Mouse (Mus musculus) cerebellum, adult 11 months (tissue): Measurements from ENCODE around the gene Trabd2b.
A peak's percentile ranks its signal among the peaks of the same experiment; 100 is the strongest.

Source experiments
- DNase-seq: peaks from one replicate; pipeline ENCODE4 v3.0.0; 2022

Gene Trabd2b

GRCm38 (mm10) chr4:114401993-114402731 lies 4.4 kb upstream of the Trabd2b start:
- DNase-seq = no peak

- DNase-seq = peak; percentile 51
Measured at GRCm38 (mm10) chr4:114405682-114406354, 706 bp upstream of the Trabd2b start.

GRCm38 (mm10) chr4:114407516-114407915 lies 992 bp downstream of the Trabd2b start:
- no peak for DNase-seq

GRCm38 (mm10) chr4:114408298-114408697 lies 1.8 kb downstream of the Trabd2b start:
- no peak for DNase-seq

GRCm38 (mm10) chr4:114408890-114409480 lies 2.5 kb downstream of the Trabd2b start:
- no peak for DNase-seq

- DNase-seq = no peak
Measured at GRCm38 (mm10) chr4:114409511-114409910, 3.0 kb downstream of the Trabd2b start.

GRCm38 (mm10) chr4:114410026-114410425 lies 3.5 kb downstream of the Trabd2b start:
- no peak for DNase-seq

- DNase-seq = no peak
Measured at GRCm38 (mm10) chr4:114410443-114410842, 3.9 kb downstream of the Trabd2b start.

DNA sequence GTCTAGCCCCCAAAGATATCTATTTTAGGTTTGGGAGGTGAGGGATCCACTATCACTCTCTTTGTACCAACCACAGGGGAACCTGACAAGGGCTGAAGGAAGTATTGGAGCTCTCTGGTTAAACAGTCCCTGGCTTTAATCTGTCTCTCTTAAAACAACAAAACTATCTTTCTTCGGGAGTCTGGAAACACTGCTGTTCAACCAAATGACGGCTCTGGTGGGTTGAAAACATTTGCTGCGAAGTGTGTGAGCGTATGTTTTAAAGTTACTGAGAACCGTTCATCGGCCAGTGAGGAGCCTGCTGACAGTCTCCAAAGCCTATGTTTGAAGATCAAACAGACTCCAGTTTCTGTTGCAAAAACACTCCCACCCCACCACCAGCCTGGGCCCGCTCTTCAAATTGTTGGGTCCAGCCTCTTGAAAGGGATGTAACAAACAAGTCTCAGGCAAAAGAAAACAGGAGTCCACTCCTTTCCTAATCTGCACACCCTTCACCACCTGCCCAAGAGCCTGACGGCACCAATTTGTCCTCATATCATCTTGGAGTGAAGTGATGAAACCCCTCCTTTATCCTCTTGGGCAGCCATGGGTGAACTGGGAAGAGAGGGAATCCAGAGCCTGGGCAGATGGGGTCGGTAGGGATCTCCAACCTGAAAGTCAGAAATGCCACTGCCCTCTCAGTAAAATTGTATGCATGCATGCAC lies 4.6 kb downstream of the Trabd2b start:
- no peak for DNase-seq

- DNase-seq = no peak
Measured at GRCm38 (mm10) chr4:114411846-114412390, 5.4 kb downstream of the Trabd2b start.

DNA sequence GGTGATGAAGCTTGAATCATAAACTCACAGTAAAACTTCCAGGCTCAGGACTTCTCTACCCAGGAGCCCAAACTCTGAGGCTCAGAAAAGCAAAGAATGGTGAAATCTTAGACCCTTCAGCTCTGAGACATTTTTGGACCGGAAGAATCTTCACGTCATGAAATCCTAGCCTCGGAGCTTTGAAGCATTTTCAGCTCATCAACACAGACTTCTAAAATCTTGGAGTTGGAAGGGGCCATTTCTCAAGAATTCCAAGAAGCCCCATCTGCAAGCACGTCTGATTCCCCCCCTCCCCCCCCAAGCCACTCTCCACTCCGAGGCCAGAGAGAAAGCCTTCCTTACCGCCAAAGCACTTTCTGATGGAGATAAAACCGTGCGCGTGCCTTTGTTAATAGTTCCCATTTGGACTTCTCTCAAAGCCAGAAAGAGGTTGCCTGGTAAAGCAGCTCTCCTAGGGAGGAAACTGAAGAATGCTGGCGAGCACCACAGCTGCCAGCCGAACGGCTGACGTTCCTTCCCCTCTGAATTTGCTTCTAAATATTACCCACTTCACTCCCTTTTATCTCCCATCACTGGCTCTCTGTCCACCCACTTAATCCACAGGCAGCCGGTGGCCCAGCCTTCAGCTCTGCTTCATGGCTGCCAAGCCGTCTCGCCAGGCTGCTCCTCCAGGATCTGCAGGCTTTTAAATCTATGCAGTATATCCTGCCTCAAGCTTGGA lies 9.6 kb downstream of the Trabd2b start:
- no peak for DNase-seq

GRCm38 (mm10) chr4:114420154-114420553 lies 13.6 kb downstream of the Trabd2b start:
- DNase-seq = no peak

- no peak for DNase-seq
Measured at GRCm38 (mm10) chr4:114423084-114423483, 16.6 kb downstream of the Trabd2b start.

DNA sequence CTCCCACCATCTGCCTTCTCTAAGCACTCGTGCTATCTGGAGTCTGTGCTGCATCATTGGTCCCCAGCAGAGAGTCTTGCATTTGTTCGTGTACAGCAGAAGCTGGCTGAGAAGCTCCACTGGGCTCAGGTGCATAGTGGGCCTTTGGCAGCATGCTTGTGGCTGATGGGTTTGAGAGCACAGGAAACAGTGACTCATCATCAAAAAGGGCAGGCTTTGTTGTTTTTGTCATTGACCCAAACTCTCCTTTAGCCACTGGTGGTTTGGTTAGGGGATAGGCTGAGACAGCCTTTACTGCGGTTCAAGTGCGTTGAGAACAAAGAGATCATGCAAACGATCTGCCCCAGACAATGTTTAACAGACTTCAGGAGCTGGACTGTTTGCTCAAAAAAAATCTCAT lies 19.3 kb downstream of the Trabd2b start:
- DNase-seq = no peak

- DNase-seq = no peak
Measured at GRCm38 (mm10) chr4:114432742-114433141, 26.2 kb downstream of the Trabd2b start.

GRCm38 (mm10) chr4:114433440-114433839 lies 26.9 kb downstream of the Trabd2b start:
- DNase-seq = no peak

DNA sequence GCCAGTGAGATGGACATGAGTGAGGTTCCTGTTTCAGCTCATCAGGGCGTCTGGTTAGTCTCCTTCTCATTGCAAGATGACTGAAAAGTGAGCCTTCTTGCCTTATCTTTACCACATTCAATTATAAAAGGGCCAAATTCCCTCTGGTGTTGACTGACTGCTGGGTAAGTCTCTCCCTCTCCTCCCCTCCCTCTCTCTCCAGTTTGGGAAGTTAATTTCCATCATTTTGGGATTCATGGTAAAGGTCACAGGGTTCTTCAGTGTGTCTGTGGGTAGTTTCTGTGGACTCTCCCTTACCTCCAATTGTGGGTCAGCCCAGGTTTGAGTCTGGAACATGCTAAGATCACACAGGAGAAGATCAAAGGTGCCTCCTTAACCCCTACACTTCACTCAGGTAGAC lies 28.2 kb downstream of the Trabd2b start:
- DNase-seq = no peak

DNA sequence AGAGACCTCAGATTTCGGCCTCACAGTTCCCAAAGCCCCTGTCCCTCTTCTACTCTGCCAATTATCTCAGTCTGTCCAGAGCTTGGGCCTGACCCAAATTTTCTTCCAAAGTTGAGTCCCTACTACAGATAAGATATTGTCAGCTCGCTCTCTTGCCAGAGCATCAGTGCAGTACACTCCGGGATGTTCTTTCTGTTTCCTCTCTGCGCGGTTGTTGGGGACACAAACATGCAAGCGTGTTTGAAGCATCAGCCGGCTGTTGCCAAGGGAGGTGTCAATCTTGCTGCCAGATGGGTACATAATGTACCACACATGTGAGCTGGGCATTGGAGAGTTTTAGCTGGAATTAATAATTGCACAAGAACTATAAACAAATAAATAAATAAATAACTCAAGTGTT lies 28.9 kb downstream of the Trabd2b start:
- DNase-seq = no peak

DNA sequence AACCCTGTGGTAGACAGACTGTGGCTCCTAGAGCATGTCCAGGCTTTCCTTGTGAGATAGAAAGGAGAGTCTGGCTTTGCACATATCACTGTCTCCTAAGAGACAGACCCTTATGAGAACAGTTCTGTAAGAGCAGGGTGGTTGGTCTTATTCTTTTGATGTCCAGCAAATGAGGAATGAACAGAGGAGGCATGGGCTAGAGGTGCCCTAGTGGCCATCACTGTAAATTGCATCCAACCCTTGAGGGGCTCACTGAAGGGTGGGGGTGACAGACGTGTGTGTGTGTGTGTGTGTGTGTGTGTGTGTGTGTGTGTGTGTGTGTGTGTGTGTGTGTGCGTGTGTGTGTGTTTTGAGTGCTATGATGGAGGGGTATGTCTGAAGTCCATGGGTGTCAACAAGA lies 32.2 kb downstream of the Trabd2b start:
- no peak for DNase-seq

GRCm38 (mm10) chr4:114442186-114442585 lies 35.7 kb downstream of the Trabd2b start:
- no peak for DNase-seq

- no peak for DNase-seq
Measured at GRCm38 (mm10) chr4:114442661-114443060, 36.1 kb downstream of the Trabd2b start.

GRCm38 (mm10) chr4:114448393-114449052 lies 42.0 kb downstream of the Trabd2b start:
- DNase-seq = no peak
